Mouse (Mus musculus): ENCODE results near the gene Cdhr5. TPM values are rescaled to one million over a fixed set of nuclear protein-coding genes. Genes with fewer than 3 reads are reported as not detected.

The Cdhr5 gene
- polyA plus RNA-seq, 1 experiment from 2014 or later = 36.8 TPM

- H3K27ac ChIP-seq (ENCODE audit: low read depth) = no peak overlapping the region
- DNase-seq (ENCODE audit: low spot score) (no peak), ATAC-seq (replicated peaks; ENCODE audit: low FRiP score, low TSS enrichment, low read depth) (no peak)
- H3K4me2 ChIP-seq (ENCODE audit: low read length) = no peak overlapping the region
- H3K9me3 ChIP-seq (ENCODE audit: control insufficient read depth, low read length) = no peaks in the 10 kb centered on the region
- H3K9ac ChIP-seq (ENCODE audit: low read length) = no peak overlapping the region
- no peaks in the 10 kb centered on the region for H3K36me3 ChIP-seq (ENCODE audit: control insufficient read depth, insufficient read depth, low read length)
- H3K27me3 ChIP-seq (replicated peaks; ENCODE audit: control insufficient read depth, insufficient read depth, low read length) = 0 out of 2 replicates have a peak, but pooled peaks cover 3% of the 10 kb centered on the region
- 81% methylated on average over 4 of the region's 4 CpGs for WGBS
- no peak overlapping the region for H3K4me3 ChIP-seq (ENCODE audit: low read depth, low read length)
- no peaks in the 10 kb centered on the region for H3K4me1 ChIP-seq (replicated peaks; ENCODE audit: control insufficient read depth, insufficient read depth, low read length)
These were observed 6.2 kb upstream of the Cdhr5 start for GRCm38 (mm10) chr7:141282756-141283155.

GRCm38 (mm10) chr7:141281442-141281841 is 4.9 kb upstream of the Cdhr5 start:
- Histone ChIP-seq H3K36me3 (ENCODE audit: control insufficient read depth, insufficient read depth, low read length) (no peaks in the 10 kb centered on the region), H3K27ac (ENCODE audit: low read depth) (no peak overlapping the region), H3K4me2 (ENCODE audit: low read length) (no peak overlapping the region), H3K9me3 (ENCODE audit: control insufficient read depth, low read length) (no peaks in the 10 kb centered on the region), H3K4me3 (ENCODE audit: low read depth, low read length) (no peak overlapping the region), H3K9ac (ENCODE audit: low read length) (no peak overlapping the region), H3K27me3 (replicated peaks; ENCODE audit: control insufficient read depth, insufficient read depth, low read length) (0 out of 2 replicates have a peak, but pooled peaks cover 3% of the 10 kb centered on the region), H3K4me1 (replicated peaks; ENCODE audit: control insufficient read depth, insufficient read depth, low read length) (no peaks in the 10 kb centered on the region)
- no peak for DNase-seq (ENCODE audit: low spot score)
- 50% methylated on average over 6 of the region's 6 CpGs for WGBS
- ATAC-seq (replicated peaks; ENCODE audit: low FRiP score, low TSS enrichment, low read depth) = no peak

DNA sequence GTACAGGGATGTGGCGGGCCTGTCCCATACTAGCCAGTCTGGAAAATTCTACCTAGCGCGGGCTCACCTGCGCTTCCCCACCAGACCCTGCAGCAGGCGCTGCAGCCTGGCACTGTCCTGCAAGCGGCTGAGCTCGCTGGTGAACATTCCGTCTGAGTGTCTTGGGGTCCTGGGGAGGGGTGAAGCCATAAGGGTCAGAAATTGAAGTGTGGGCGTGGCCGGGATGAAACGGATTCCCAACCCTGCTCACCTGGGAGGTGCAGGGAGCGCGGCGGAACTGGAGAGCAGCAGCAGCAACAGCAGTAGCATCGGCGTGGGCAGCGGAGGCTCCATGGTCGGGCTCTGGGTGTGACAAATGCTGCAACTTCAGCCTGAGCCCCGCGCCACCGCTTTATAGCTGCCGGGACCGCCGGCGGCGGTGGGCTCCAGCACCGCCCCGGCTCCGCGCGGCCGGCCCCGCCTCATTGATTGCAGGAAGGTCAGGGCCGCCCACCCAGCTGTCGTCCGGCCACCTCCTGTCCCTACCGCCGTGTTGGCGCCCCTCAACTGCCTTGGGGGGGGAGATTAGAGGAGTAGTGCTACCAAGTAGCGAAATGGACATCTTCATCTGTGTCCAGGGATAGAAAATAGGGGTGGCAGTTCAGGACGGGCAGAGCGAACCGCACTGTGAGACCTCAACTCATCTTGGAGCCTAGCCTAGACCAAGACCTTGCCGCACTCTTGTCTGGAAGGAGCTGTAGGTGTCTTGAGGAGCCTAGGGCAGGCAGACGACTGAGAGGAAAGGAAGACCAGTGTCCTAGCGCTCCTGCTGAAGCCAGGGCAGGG is 2.4 kb upstream of the Cdhr5 start, which contains the start of gene Sct:
Gene Sct (minus strand): TSS at position 368 of the 825 bp plus-strand sequence.
- 0 out of 2 replicates have a peak, but pooled peaks cover 3% of the 10 kb centered on the region for H3K27me3 ChIP-seq (replicated peaks; ENCODE audit: control insufficient read depth, insufficient read depth, low read length)
- H3K4me3 ChIP-seq (ENCODE audit: low read depth, low read length) = peak within 1 kb of the TSS; percentile 43
- no peaks in the 10 kb centered on the region for H3K9me3 ChIP-seq (ENCODE audit: control insufficient read depth, low read length)
- H3K9ac ChIP-seq (ENCODE audit: low read length) = peak within 1 kb of the TSS; percentile 34
- no peaks in the 10 kb centered on the region for H3K36me3 ChIP-seq (ENCODE audit: control insufficient read depth, insufficient read depth, low read length)
- peak; percentile 82 for DNase-seq (ENCODE audit: low spot score)
- peak; percentile 50 for ATAC-seq (replicated peaks; ENCODE audit: low FRiP score, low TSS enrichment, low read depth)
- peak within 1 kb of the TSS; percentile 28; the same call in 1 of the 2 replicates for H3K27ac ChIP-seq (ENCODE audit: low read depth)
- 2% methylated on average over 46 of the region's 46 CpGs for WGBS
- H3K4me2 ChIP-seq (ENCODE audit: low read length) = peak within 1 kb of the TSS; percentile 84
- H3K4me1 ChIP-seq (replicated peaks; ENCODE audit: control insufficient read depth, insufficient read depth, low read length) = no peaks in the 10 kb centered on the region

GRCm38 (mm10) chr7:141277701-141278678 is 1.4 kb upstream of the Cdhr5 start:
- Histone ChIP-seq H3K4me3 (ENCODE audit: low read depth, low read length) (no peak overlapping the region), H3K27ac (ENCODE audit: low read depth) (peak overlapping the region; percentile 57), H3K4me1 (replicated peaks; ENCODE audit: control insufficient read depth, insufficient read depth, low read length) (no peaks in the 10 kb centered on the region), H3K36me3 (ENCODE audit: control insufficient read depth, insufficient read depth, low read length) (no peaks in the 10 kb centered on the region), H3K9me3 (ENCODE audit: control insufficient read depth, low read length) (no peaks in the 10 kb centered on the region), H3K27me3 (replicated peaks; ENCODE audit: control insufficient read depth, insufficient read depth, low read length) (0 out of 2 replicates have a peak, but pooled peaks cover 3% of the 10 kb centered on the region), H3K4me2 (ENCODE audit: low read length) (peak overlapping the region; percentile 84), H3K9ac (ENCODE audit: low read length) (no peak overlapping the region)
- ATAC-seq (replicated peaks; ENCODE audit: low FRiP score, low TSS enrichment, low read depth) (0 out of 2 replicates have a peak, but pooled peaks have one; percentile 7), DNase-seq (ENCODE audit: low spot score) (peak; percentile 64)
- 69% methylated on average over 11 of the region's 11 CpGs for WGBS

DNA sequence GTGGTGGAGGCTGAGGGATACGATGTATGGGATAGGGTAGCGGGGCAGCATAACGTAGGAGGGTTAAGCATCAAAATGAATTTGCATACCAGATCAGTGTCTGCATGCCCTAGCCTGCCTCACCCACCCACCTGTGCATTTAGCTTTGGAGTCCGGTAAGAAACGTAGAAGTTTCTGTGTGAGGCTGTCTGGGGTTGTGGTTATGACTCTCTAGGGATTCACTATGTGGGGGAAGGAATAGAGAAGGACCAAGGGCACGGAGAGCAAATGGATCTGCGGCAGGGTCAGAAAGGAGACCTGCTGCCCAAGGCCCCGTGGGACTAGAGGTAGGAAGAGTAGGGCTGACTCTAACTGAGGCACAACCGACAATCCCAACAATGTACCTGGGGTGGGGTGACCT is 1.2 kb downstream of the Cdhr5 start:
- ATAC-seq (replicated peaks; ENCODE audit: low FRiP score, low TSS enrichment, low read depth) (no peak), DNase-seq (ENCODE audit: low spot score) (no peak)
- H3K36me3 ChIP-seq (ENCODE audit: control insufficient read depth, insufficient read depth, low read length) = no peaks in the 10 kb centered on the region
- H3K4me1 ChIP-seq (replicated peaks; ENCODE audit: control insufficient read depth, insufficient read depth, low read length) = no peaks in the 10 kb centered on the region
- H3K9ac ChIP-seq (ENCODE audit: low read length) = no peak overlapping the region
- H3K27ac ChIP-seq (ENCODE audit: low read depth) = no peak overlapping the region
- no peaks in the 10 kb centered on the region for H3K9me3 ChIP-seq (ENCODE audit: control insufficient read depth, low read length)
- H3K27me3 ChIP-seq (replicated peaks; ENCODE audit: control insufficient read depth, insufficient read depth, low read length) = 0 out of 2 replicates have a peak, but pooled peaks cover 3% of the 10 kb centered on the region
- peak overlapping the region; percentile 40; the same call in 1 of the 2 replicates for H3K4me2 ChIP-seq (ENCODE audit: low read length)
- no peak overlapping the region for H3K4me3 ChIP-seq (ENCODE audit: low read depth, low read length)
- WGBS = 79% methylated on average over 9 of the region's 9 CpGs

- Histone ChIP-seq H3K9me3 (ENCODE audit: control insufficient read depth, low read length) (no peaks in the 10 kb centered on the region), H3K4me2 (ENCODE audit: low read length) (no peak overlapping the region), H3K27ac (ENCODE audit: low read depth) (no peak overlapping the region), H3K9ac (ENCODE audit: low read length) (no peak overlapping the region), H3K4me3 (ENCODE audit: low read depth, low read length) (no peak overlapping the region), H3K36me3 (ENCODE audit: control insufficient read depth, insufficient read depth, low read length) (no peaks in the 10 kb centered on the region), H3K4me1 (replicated peaks; ENCODE audit: control insufficient read depth, insufficient read depth, low read length) (0 out of 2 replicates have a peak, but pooled peaks cover 4% of the 10 kb centered on the region), H3K27me3 (replicated peaks; ENCODE audit: control insufficient read depth, insufficient read depth, low read length) (no peaks in the 10 kb centered on the region)
- WGBS = 83% methylated on average over 3 of the region's 3 CpGs
- DNase-seq (ENCODE audit: low spot score) (no peak), ATAC-seq (replicated peaks; ENCODE audit: low FRiP score, low TSS enrichment, low read depth) (no peak)
These were observed 6.0 kb downstream of the Cdhr5 start for GRCm38 (mm10) chr7:141270631-141271030.

DNA sequence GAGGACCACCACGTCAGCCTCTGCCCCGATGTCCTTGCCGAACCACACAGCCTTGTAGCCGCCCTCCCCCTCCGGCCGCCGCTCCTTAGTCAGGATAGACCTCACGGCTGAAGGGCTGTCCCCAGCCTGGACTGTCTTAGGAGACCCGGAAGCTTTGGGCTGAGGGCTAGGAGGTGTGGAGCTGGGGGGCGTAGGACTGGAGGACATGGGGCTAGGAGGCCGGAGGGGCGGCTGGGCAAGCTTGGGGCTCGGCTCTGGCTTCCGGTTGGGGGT is 7.4 kb downstream of the Cdhr5 start:
- H3K4me3 ChIP-seq (ENCODE audit: low read depth, low read length) = no peak overlapping the region
- H3K4me1 ChIP-seq (replicated peaks; ENCODE audit: control insufficient read depth, insufficient read depth, low read length) = peaks cover 9% of the 10 kb centered on the region; the same call in 1 of the 2 replicates
- no peaks in the 10 kb centered on the region for H3K27me3 ChIP-seq (replicated peaks; ENCODE audit: control insufficient read depth, insufficient read depth, low read length)
- no peak overlapping the region for H3K9ac ChIP-seq (ENCODE audit: low read length)
- WGBS = 80% methylated on average over 14 of the region's 14 CpGs
- ATAC-seq (replicated peaks; ENCODE audit: low FRiP score, low TSS enrichment, low read depth) (no peak), DNase-seq (ENCODE audit: low spot score) (no peak)
- H3K9me3 ChIP-seq (ENCODE audit: control insufficient read depth, low read length) = no peaks in the 10 kb centered on the region
- no peak overlapping the region for H3K27ac ChIP-seq (ENCODE audit: low read depth)
- peaks cover 4% of the 10 kb centered on the region for H3K36me3 ChIP-seq (ENCODE audit: control insufficient read depth, insufficient read depth, low read length)
- H3K4me2 ChIP-seq (ENCODE audit: low read length) = no peak overlapping the region

DNA sequence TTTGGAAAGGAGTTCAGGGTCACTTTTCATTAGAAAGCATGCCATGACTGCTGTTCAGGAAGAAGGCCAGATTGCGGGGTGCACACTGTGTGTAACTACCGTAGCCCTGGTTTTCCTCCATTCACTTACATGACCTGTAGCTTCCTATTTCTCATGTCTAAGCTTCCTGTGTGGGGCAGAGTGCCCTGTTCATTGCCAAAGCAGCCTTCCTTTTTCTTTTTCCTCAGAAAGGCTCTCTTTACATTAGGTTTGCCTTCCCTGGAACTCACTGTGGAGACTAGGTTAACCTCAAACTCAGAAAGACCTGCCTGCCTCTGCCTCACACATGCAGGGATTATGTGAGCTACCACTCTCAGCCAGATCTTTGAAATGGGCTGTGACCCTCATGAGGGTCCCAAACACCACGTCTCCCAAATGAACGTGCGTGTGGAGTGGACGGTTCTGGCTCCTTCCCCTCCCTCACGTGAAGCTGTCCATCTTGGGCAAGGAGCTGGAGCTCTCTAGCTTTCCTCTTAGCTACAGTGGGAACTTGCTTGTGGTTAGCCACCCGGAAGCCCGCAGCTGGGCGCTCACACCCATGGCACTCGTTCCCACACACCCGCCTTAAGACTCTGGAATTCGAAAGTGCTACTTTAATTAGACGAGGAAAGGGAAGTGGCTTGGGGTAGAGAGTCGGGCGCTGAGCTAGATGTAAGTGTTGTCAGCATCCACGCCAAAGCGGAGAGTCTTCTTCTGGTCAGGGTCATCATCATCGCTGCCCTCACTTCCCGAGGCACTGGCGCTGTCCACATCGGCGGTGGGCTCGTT is 7.9 kb downstream of the Cdhr5 start:
- Histone ChIP-seq H3K4me3 (ENCODE audit: low read depth, low read length) (no peak overlapping the region), H3K4me2 (ENCODE audit: low read length) (no peak overlapping the region), H3K36me3 (ENCODE audit: control insufficient read depth, insufficient read depth, low read length) (peaks cover 9% of the 10 kb centered on the region), H3K9ac (ENCODE audit: low read length) (no peak overlapping the region), H3K4me1 (replicated peaks; ENCODE audit: control insufficient read depth, insufficient read depth, low read length) (peaks cover 9% of the 10 kb centered on the region; the same call in 1 of the 2 replicates), H3K27ac (ENCODE audit: low read depth) (no peak overlapping the region), H3K9me3 (ENCODE audit: control insufficient read depth, low read length) (no peaks in the 10 kb centered on the region), H3K27me3 (replicated peaks; ENCODE audit: control insufficient read depth, insufficient read depth, low read length) (no peaks in the 10 kb centered on the region)
- WGBS = 76% methylated on average over 24 of the region's 24 CpGs
- no peak for DNase-seq (ENCODE audit: low spot score)
- ATAC-seq (replicated peaks; ENCODE audit: low FRiP score, low TSS enrichment, low read depth) = no peak
